Mouse (Mus musculus) heart, embryonic 15.5 days (tissue): Measurements from ENCODE around the gene Ephb3. TPM values are rescaled to one million over a fixed set of nuclear protein-coding genes. Genes with fewer than 3 reads are reported as not detected.

Source experiments
- ATAC-seq: fragments of 200-750 bp; cut with Nextera tagmentation; replicated peaks from 2 replicates; pipeline ENCODE4 v1.8.0; 2017; ENCODE audit warnings: low read depth, moderate TSS enrichment; ENCODE audit not compliant: insufficient number of reproducible peaks, insufficient read depth, low FRiP score
- H3K27ac ChIP-seq: fragments of 300-500 bp; sonication (generic); 2 replicates; pipeline ENCODE4 v1.5.1; 2015; ENCODE audit warnings: mild to moderate bottlenecking, inconsistent platforms
- H3K27me3 ChIP-seq: fragments of 300-500 bp; sonication (generic); 2 replicates; pipeline ENCODE4 v1.6.1; 2015; ENCODE audit warnings: inconsistent platforms
- H3K36me3 ChIP-seq: fragments of 300-500 bp; sonication (generic); 2 replicates; pipeline ENCODE4 v1.6.1; 2015; ENCODE audit warnings: mild to moderate bottlenecking, inconsistent platforms
- H3K4me1 ChIP-seq: fragments of 300-500 bp; sonication (generic); replicated peaks from 2 replicates; pipeline ENCODE4 v1.6.1; 2015; ENCODE audit warnings: inconsistent platforms
- H3K4me2 ChIP-seq: fragments of 300-500 bp; sonication (generic); 2 replicates; pipeline ENCODE4 v1.6.1; 2015; ENCODE audit warnings: inconsistent platforms, mild to moderate bottlenecking, moderate library complexity
- H3K4me3 ChIP-seq: fragments of 300-500 bp; sonication (generic); 2 replicates; pipeline ENCODE4 v1.5.1; 2015; ENCODE audit warnings: mild to moderate bottlenecking, inconsistent platforms
- H3K9ac ChIP-seq: fragments of 300-500 bp; sonication (generic); 2 replicates; pipeline ENCODE4 v1.6.1; 2015; ENCODE audit warnings: mild to moderate bottlenecking, inconsistent platforms
- H3K9me3 ChIP-seq: fragments of 300-500 bp; sonication (generic); replicated peaks from 2 replicates; pipeline ENCODE4 v1.6.1; 2016; ENCODE audit warnings: inconsistent platforms
- WGBS: fragments of 180-500 bp; shearing (Covaris S2); methylation state at CpG from one replicate; pipeline ENCODE4 v1.1.7; 2015; ENCODE audit warnings: mixed read lengths; 5-methylcytosine and 5-hydroxymethylcytosine counted together
- polyA plus RNA-seq: library from polyadenylated mRNA; unstranded; fragments of >200 nt; fragmentation: Nextera tagmentation; extraction: Ambion mirVana; gene quantifications from 2 replicates; pipeline ENCODE4 v1.2.1, GENCODE M21; 2015

Ephb3 gene
- polyA plus RNA-seq, 1 experiment from 2014 or later: 12.1 TPM

- H3K36me3 ChIP-seq: peaks cover 28% of the 10 kb centered on the region
- ATAC-seq: no peak; the same call in 1 of the 2 replicates
These were observed 20.2 kb downstream of the Ephb3 start for GRCm38 (mm10) chr16:21224648-21225240.

GRCm38 (mm10) chr16:21226629-21227028, 22.1 kb downstream of the Ephb3 start:
- Histone ChIP-seq H3K36me3 (peaks cover 12% of the 10 kb centered on the region), H3K4me2 (no peak overlapping the region), H3K9me3 (no peaks in the 10 kb centered on the region), H3K4me1 (peaks cover 21% of the 10 kb centered on the region), H3K27me3 (no peaks in the 10 kb centered on the region; the same call in 1 of the 2 replicates), H3K4me3 (no peak overlapping the region), H3K9ac (no peak overlapping the region), H3K27ac (no peak overlapping the region)
- 72% methylated on average over 6 of the region's 6 CpGs for WGBS
- no peak for ATAC-seq

More at GRCm38 (mm10) chr16:21224648-21225240, 20.2 kb downstream of the Ephb3 start:
- WGBS: 29% methylated on average over 4 of the region's 4 CpGs
- Histone ChIP-seq H3K27ac (peak overlapping the region; percentile 37; the same call in 1 of the 2 replicates), H3K4me3 (no peak overlapping the region), H3K9ac (no peak overlapping the region), H3K4me2 (no peak overlapping the region), H3K4me1 (peaks cover 26% of the 10 kb centered on the region), H3K27me3 (no peaks in the 10 kb centered on the region), H3K9me3 (no peaks in the 10 kb centered on the region)

GRCm38 (mm10) chr16:21235135-21235534, 30.6 kb downstream of the Ephb3 start:
- peaks cover 12% of the 10 kb centered on the region; the same call in 1 of the 2 replicates for H3K27me3 ChIP-seq
- H3K4me3 ChIP-seq: no peak overlapping the region
- ATAC-seq: no peak
- H3K9ac ChIP-seq: no peak overlapping the region
- H3K36me3 ChIP-seq: no peaks in the 10 kb centered on the region
- H3K4me2 ChIP-seq: no peak overlapping the region
- H3K27ac ChIP-seq: no peak overlapping the region
- 58% methylated on average over 8 of the region's 8 CpGs for WGBS
- H3K9me3 ChIP-seq: no peaks in the 10 kb centered on the region
- peaks cover 20% of the 10 kb centered on the region for H3K4me1 ChIP-seq

GRCm38 (mm10) chr16:21238722-21239121, 34.2 kb downstream of the Ephb3 start:
- Histone ChIP-seq H3K4me1 (peaks cover 30% of the 10 kb centered on the region), H3K4me3 (no peak overlapping the region), H3K36me3 (no peaks in the 10 kb centered on the region), H3K27me3 (no peaks in the 10 kb centered on the region), H3K9me3 (no peaks in the 10 kb centered on the region), H3K4me2 (no peak overlapping the region), H3K27ac (peak overlapping the region; percentile 29; the same call in 1 of the 2 replicates), H3K9ac (no peak overlapping the region)
- ATAC-seq: no peak
- WGBS: 19% methylated on average over 5 of the region's 5 CpGs

GRCm38 (mm10) chr16:21240547-21240946, 36.0 kb downstream of the Ephb3 start:
- WGBS: 70% methylated on average over 3 of the region's 3 CpGs
- Histone ChIP-seq H3K9ac (no peak overlapping the region), H3K36me3 (no peaks in the 10 kb centered on the region), H3K4me3 (no peak overlapping the region), H3K27ac (no peak overlapping the region), H3K27me3 (0 out of 2 replicates have a peak, but pooled peaks cover 4% of the 10 kb centered on the region), H3K9me3 (no peaks in the 10 kb centered on the region), H3K4me1 (peaks cover 34% of the 10 kb centered on the region), H3K4me2 (no peak overlapping the region)
- no peak for ATAC-seq

GRCm38 (mm10) chr16:21241030-21241429, 36.5 kb downstream of the Ephb3 start:
- no peak overlapping the region for H3K9ac ChIP-seq
- no peak overlapping the region for H3K27ac ChIP-seq
- H3K4me2 ChIP-seq: no peak overlapping the region
- peaks cover 38% of the 10 kb centered on the region for H3K4me1 ChIP-seq
- no peaks in the 10 kb centered on the region for H3K36me3 ChIP-seq
- no peak overlapping the region for H3K4me3 ChIP-seq
- no peak for ATAC-seq
- H3K27me3 ChIP-seq: 0 out of 2 replicates have a peak, but pooled peaks cover 4% of the 10 kb centered on the region
- H3K9me3 ChIP-seq: no peaks in the 10 kb centered on the region

- H3K36me3 ChIP-seq: no peaks in the 10 kb centered on the region
- H3K4me3 ChIP-seq: no peak overlapping the region
- no peak overlapping the region for H3K27ac ChIP-seq
- WGBS: 62% methylated on average over 8 of the region's 8 CpGs
- peaks cover 58% of the 10 kb centered on the region for H3K4me1 ChIP-seq
- peaks cover 4% of the 10 kb centered on the region; the same call in 1 of the 2 replicates for H3K27me3 ChIP-seq
- no peaks in the 10 kb centered on the region for H3K9me3 ChIP-seq
- no peak overlapping the region for H3K4me2 ChIP-seq
- H3K9ac ChIP-seq: no peak overlapping the region
- ATAC-seq: no peak
These were observed 38.4 kb downstream of the Ephb3 start for GRCm38 (mm10) chr16:21242946-21243345.

GRCm38 (mm10) chr16:21244803-21245202, 40.2 kb downstream of the Ephb3 start:
- no peak overlapping the region for H3K4me3 ChIP-seq
- no peak overlapping the region for H3K9ac ChIP-seq
- 72% methylated on average over 3 of the region's 3 CpGs for WGBS
- no peaks in the 10 kb centered on the region for H3K36me3 ChIP-seq
- H3K4me1 ChIP-seq: peaks cover 52% of the 10 kb centered on the region
- ATAC-seq: no peak
- no peak overlapping the region for H3K27ac ChIP-seq
- H3K9me3 ChIP-seq: no peaks in the 10 kb centered on the region
- H3K27me3 ChIP-seq: peaks cover 4% of the 10 kb centered on the region; the same call in 1 of the 2 replicates
- no peak overlapping the region for H3K4me2 ChIP-seq

- H3K27me3 ChIP-seq: peaks cover 4% of the 10 kb centered on the region; the same call in 1 of the 2 replicates
- 25% methylated on average over 7 of the region's 7 CpGs for WGBS
- H3K4me2 ChIP-seq: peak overlapping the region; percentile 95; the same call in 1 of the 2 replicates
- peak overlapping the region; percentile 17; the same call in 1 of the 2 replicates for H3K27ac ChIP-seq
- no peaks in the 10 kb centered on the region for H3K36me3 ChIP-seq
- no peak for ATAC-seq
- H3K4me3 ChIP-seq: 0 out of 2 replicates have a peak overlapping the region, but pooled peaks have one; percentile 56
- H3K4me1 ChIP-seq: peaks cover 49% of the 10 kb centered on the region
- H3K9me3 ChIP-seq: no peaks in the 10 kb centered on the region
- H3K9ac ChIP-seq: no peak overlapping the region
These were observed 40.8 kb downstream of the Ephb3 start for GRCm38 (mm10) chr16:21245387-21245786.

GRCm38 (mm10) chr16:21245931-21246390, 41.4 kb downstream of the Ephb3 start:
- WGBS: 0% methylated on average over 26 of the region's 29 CpGs
- Histone ChIP-seq H3K9ac (peak overlapping the region; percentile 63), H3K9me3 (no peaks in the 10 kb centered on the region), H3K4me3 (peak overlapping the region; percentile 56), H3K4me2 (peak overlapping the region; percentile 95), H3K27me3 (peaks cover 4% of the 10 kb centered on the region; the same call in 1 of the 2 replicates), H3K36me3 (no peaks in the 10 kb centered on the region), H3K4me1 (peaks cover 43% of the 10 kb centered on the region), H3K27ac (peak overlapping the region; percentile 81)
- ATAC-seq: peak; percentile 85

- Histone ChIP-seq H3K9ac (peak overlapping the region; percentile 63), H3K36me3 (no peaks in the 10 kb centered on the region), H3K4me3 (peak overlapping the region; percentile 56), H3K27me3 (peaks cover 4% of the 10 kb centered on the region; the same call in 1 of the 2 replicates), H3K9me3 (no peaks in the 10 kb centered on the region), H3K4me1 (peaks cover 43% of the 10 kb centered on the region), H3K27ac (peak overlapping the region; percentile 81), H3K4me2 (peak overlapping the region; percentile 95)
- WGBS: 3% methylated on average over 33 of the region's 33 CpGs
- peak; percentile 40 for ATAC-seq
These were observed 42.0 kb downstream of the Ephb3 start for GRCm38 (mm10) chr16:21246391-21247036.
